Mouse (Mus musculus) large intestine, adult 2 months (tissue): Measurements from ENCODE around the gene Sept14. TPM values are rescaled to one million over a fixed set of nuclear protein-coding genes. Genes with fewer than 3 reads are reported as not detected.
A peak's percentile ranks its signal among the peaks of the same experiment; 100 is the strongest.

ENCODE experiments used
- DNase-seq: peaks from one replicate; pipeline ENCODE4 v3.0.0-alpha.2; 2012; ENCODE audit warnings: low read depth, low spot score
- WGBS: fragments of 180-500 bp; shearing (Covaris S2); methylation state at CpG from one replicate; pipeline ENCODE4 v1.1.7; 2018; 5-methylcytosine and 5-hydroxymethylcytosine counted together
- polyA plus RNA-seq: library from polyadenylated mRNA; depleted of rRNA; stranded (reverse); fragments of >200 nt; gene quantifications from 2 replicates; pipeline ENCODE4 v1.2.3, GENCODE M21; 2012; rRNA removed

The Sept14 gene
- not detected in 2 replicates for polyA plus RNA-seq

- WGBS, result 67% methylated on average over 2 of the region's 2 CpGs
- DNase-seq, result no peak
These were observed at the start of gene Sept14 for GRCm38 (mm10) chr5:129708412-129708811. Gene Sept14, minus strand, starts transcription at chr5:129708512.

- WGBS, result 95% methylated on average over 20 of the region's 20 CpGs
These were observed 48.6 kb upstream of the Sept14 start for GRCm38 (mm10) chr5:129756886-129757285.

GRCm38 (mm10) chr5:129744050-129744449, 35.7 kb upstream of the Sept14 start:
- WGBS, result 46% methylated on average over 6 of the region's 6 CpGs
- DNase-seq, result no peak

More at GRCm38 (mm10) chr5:129756886-129757285, 48.6 kb upstream of the Sept14 start:
- no peak for DNase-seq

- no peak for DNase-seq
- WGBS, result 79% methylated on average over 7 of the region's 7 CpGs
These were observed 34.7 kb upstream of the Sept14 start for GRCm38 (mm10) chr5:129742903-129743488.

- WGBS, result 50% methylated on average over 1 of the region's 1 CpGs
- DNase-seq, result no peak
These were observed 32.7 kb upstream of the Sept14 start for GRCm38 (mm10) chr5:129740976-129741375.

GRCm38 (mm10) chr5:129731021-129731420, 22.7 kb upstream of the Sept14 start:
- no peak for DNase-seq
- 73% methylated on average over 5 of the region's 5 CpGs for WGBS

GRCm38 (mm10) chr5:129730344-129730743, 22.0 kb upstream of the Sept14 start:
- 24% methylated on average over 11 of the region's 11 CpGs for WGBS
- DNase-seq, result no peak

GRCm38 (mm10) chr5:129729286-129729685, 21.0 kb upstream of the Sept14 start:
- WGBS, result 45% methylated on average over 11 of the region's 11 CpGs
- DNase-seq, result no peak

- DNase-seq, result no peak
These were observed 18.5 kb upstream of the Sept14 start for GRCm38 (mm10) chr5:129726784-129727183.

GRCm38 (mm10) chr5:129725774-129726392, 17.6 kb upstream of the Sept14 start:
- no peak for DNase-seq
- WGBS, result 17% methylated on average over 7 of the region's 7 CpGs

More at GRCm38 (mm10) chr5:129726784-129727183, 18.5 kb upstream of the Sept14 start:
- 94% methylated on average over 3 of the region's 3 CpGs for WGBS

- DNase-seq, result peak; percentile 54
- WGBS, result 1% methylated on average over 93 of the region's 93 CpGs
These were observed 16.8 kb upstream of the Sept14 start, which contains the start of gene Nipsnap2 for GRCm38 (mm10) chr5:129724834-129725773. Gene Nipsnap2, plus strand, starts transcription at chr5:129725063.

GRCm38 (mm10) chr5:129724268-129724667, 16.0 kb upstream of the Sept14 start:
- DNase-seq, result no peak
- WGBS, result 34% methylated on average over 4 of the region's 4 CpGs

- WGBS, result 92% methylated on average over 3 of the region's 3 CpGs
- DNase-seq, result no peak
These were observed 11.9 kb upstream of the Sept14 start for GRCm38 (mm10) chr5:129720176-129720575.

- DNase-seq, result no peak
- 74% methylated on average over 9 of the region's 9 CpGs for WGBS
These were observed 8.7 kb upstream of the Sept14 start for GRCm38 (mm10) chr5:129717016-129717415.

- DNase-seq, result peak; percentile 89
- WGBS, result under 1% methylated on average over 33 of the region's 33 CpGs
These were observed 7.1 kb upstream of the Sept14 start, which contains the start of gene Mrps17 for GRCm38 (mm10) chr5:129715326-129715861. Gene Mrps17, plus strand, starts transcription at chr5:129715497.

GRCm38 (mm10) chr5:129703368-129703767, 4.9 kb downstream of the Sept14 start:
- no peak for DNase-seq

GRCm38 (mm10) chr5:129701706-129702105, 6.6 kb downstream of the Sept14 start:
- DNase-seq, result no peak
- WGBS, result 57% methylated on average over 1 of the region's 1 CpGs

GRCm38 (mm10) chr5:129700506-129700905, 7.8 kb downstream of the Sept14 start:
- no peak for DNase-seq
- WGBS, result 31% methylated on average over 2 of the region's 2 CpGs

GRCm38 (mm10) chr5:129690528-129690927, 17.8 kb downstream of the Sept14 start:
- WGBS, result 80% methylated on average over 3 of the region's 3 CpGs
- no peak for DNase-seq

- no peak for DNase-seq
- 72% methylated on average over 7 of the region's 7 CpGs for WGBS
These were observed 20.7 kb downstream of the Sept14 start for GRCm38 (mm10) chr5:129687621-129688020.
